Mouse (Mus musculus) bone marrow macrophage, adult 2 months (primary cell): ENCODE results near the gene Plxdc1.

Experiments
- CTCF ChIP-seq: IDR thresholded peaks from 2 replicates; pipeline ENCODE4 v1.5.1; 2012; ENCODE audit warnings: low read depth, mild to moderate bottlenecking, low read length, moderate library complexity
- POLR2A ChIP-seq: IDR thresholded peaks from 2 replicates; pipeline ENCODE4 v1.6.1; 2012; ENCODE audit warnings: mild to moderate bottlenecking, low read depth, low read length, borderline replicate concordance

- TF ChIP-seq CTCF (no peak), POLR2A (no peak)
These were observed 12.8 kb upstream of the Plxdc1 start for GRCm38 (mm10) chr11:97998898-97999608.
